Mouse (Mus musculus) urinary bladder, postnatal 0 days (tissue): ENCODE measurements around the gene Ccdc187. TPM values are rescaled to one million over a fixed set of nuclear protein-coding genes. Genes with fewer than 3 reads are reported as not detected.

Experiments used
- polyA plus RNA-seq: library from polyadenylated mRNA; unstranded; fragments of >200 nt; fragmentation: Nextera tagmentation; extraction: Ambion mirVana; gene quantifications from 2 replicates; pipeline ENCODE4 v1.2.1, GENCODE M21; 2015

Ccdc187 gene
- 0.10 and 0.30 TPM in 2 replicates for polyA plus RNA-seq

GRCm38 (mm10) chr2:26294457-26294856 lies at the start of gene Ccdc187:
Gene Ccdc187, minus strand, starts transcription at chr2:26294557.

GRCm38 (mm10) chr2:26315072-26315924 lies 20.9 kb upstream of the Ccdc187 start, which contains the start of gene Gpsm1:
Gene Gpsm1, plus strand, starts transcription at chr2:26315515.

GRCm38 (mm10) chr2:26237290-26237782 lies 57.0 kb downstream of the Ccdc187 start, which contains the start of gene Qsox2:
Gene Qsox2, minus strand, starts transcription at chr2:26237525.

GRCm38 (mm10) chr2:26208126-26208789 lies 86.1 kb downstream of the Ccdc187 start, which contains the start of gene Lhx3:
Gene Lhx3, minus strand, starts transcription at chr2:26208289.

Other genes starting within 250 kb of the Ccdc187 start
- gene Nacc2, start 171.3 kb downstream of the Ccdc187 start, polyA plus RNA-seq = 33.4 and 34.4 TPM in 2 replicates
- not detected in 2 replicates for gene Lhx3, start 86.3 kb downstream of the Ccdc187 start, polyA plus RNA-seq
- gene Qsox2, start 57.0 kb downstream of the Ccdc187 start, polyA plus RNA-seq = 15.8 and 16.8 TPM in 2 replicates
- gene Gpsm1, start 21.0 kb upstream of the Ccdc187 start, polyA plus RNA-seq = 18.5 and 18.7 TPM in 2 replicates
- 16.4 and 17.4 TPM in 2 replicates for gene Dnlz, start 57.6 kb upstream of the Ccdc187 start, polyA plus RNA-seq
- 0.52 and 2.4 TPM in 2 replicates for gene Card9, start 66.4 kb upstream of the Ccdc187 start, polyA plus RNA-seq
- gene Snapc4, start 86.1 kb upstream of the Ccdc187 start, polyA plus RNA-seq = 9.9 and 10.2 TPM in 2 replicates
- 61.4 and 68.2 TPM in 2 replicates for gene Entr1, start 94.8 kb upstream of the Ccdc187 start, polyA plus RNA-seq
- 65.7 and 71.1 TPM in 2 replicates for gene Pmpca, start 94.8 kb upstream of the Ccdc187 start, polyA plus RNA-seq
- gene Inpp5e, start 114.6 kb upstream of the Ccdc187 start, polyA plus RNA-seq = 7.9 and 8.8 TPM in 2 replicates
- 12.1 and 13.2 TPM in 2 replicates for gene Sec16a, start 150.7 kb upstream of the Ccdc187 start, polyA plus RNA-seq
- gene Notch1, start 222.1 kb upstream of the Ccdc187 start, polyA plus RNA-seq = 5.7 and 5.8 TPM in 2 replicates